Mouse (Mus musculus): Measurements from ENCODE around the gene Smok2a. TPM values are rescaled to one million over a fixed set of nuclear protein-coding genes. Genes with fewer than 3 reads are reported as not detected.
"Not testable (repeated sequence)": the region's sequence is repeated elsewhere in the genome, so short reads cannot be mapped to it uniquely, and the experiment has no call there.

Smok2a gene
- total RNA-seq, 2 experiments from 2014 or later = not detected

GRCm38 (mm10) chr17:13214169-13214568 lies 6.8 kb upstream of the Smok2a start:
- DNase-seq (ENCODE audit: low spot score in 2 of 2) = no peak

GRCm38 (mm10) chr17:13215595-13215994 lies 5.4 kb upstream of the Smok2a start:
- DNase-seq (ENCODE audit: low spot score in 2 of 2) = no peak

DNA sequence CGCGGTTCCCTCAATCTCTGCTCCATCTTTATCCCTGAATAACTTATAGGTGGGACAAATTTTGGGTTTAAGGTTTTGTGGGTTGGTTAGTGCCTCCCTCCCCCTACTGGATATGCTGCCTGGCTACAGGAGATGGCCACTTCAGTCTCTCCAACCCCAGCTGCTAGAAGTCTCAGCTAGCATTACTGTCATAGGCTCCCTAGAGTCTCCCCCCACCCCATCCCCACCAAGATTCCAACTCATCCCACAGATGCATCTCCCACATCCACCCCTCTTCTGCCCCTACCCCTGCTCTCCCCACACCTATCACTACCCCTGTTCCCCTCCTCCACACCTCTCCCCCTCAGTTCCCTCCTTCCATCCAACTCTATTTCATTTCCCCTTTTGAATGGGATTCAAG lies 933 bp downstream of the Smok2a start:
- not testable (repeated sequence) for DNase-seq (ENCODE audit: low spot score in 2 of 2)

GRCm38 (mm10) chr17:13229957-13230356 lies 9.0 kb downstream of the Smok2a start, which contains the start of gene Smok2b:
Smok2b (plus strand) TSS chr17:13230257.
- DNase-seq (ENCODE audit: low spot score in 2 of 2) = not testable (repeated sequence)

- not testable (repeated sequence) for DNase-seq (ENCODE audit: low spot score in 2 of 2)
These were observed 18.5 kb downstream of the Smok2a start for GRCm38 (mm10) chr17:13239461-13239860.

GRCm38 (mm10) chr17:13240807-13241727 lies 20.1 kb downstream of the Smok2a start:
- not testable (repeated sequence) for DNase-seq (ENCODE audit: low spot score in 2 of 2)

DNA sequence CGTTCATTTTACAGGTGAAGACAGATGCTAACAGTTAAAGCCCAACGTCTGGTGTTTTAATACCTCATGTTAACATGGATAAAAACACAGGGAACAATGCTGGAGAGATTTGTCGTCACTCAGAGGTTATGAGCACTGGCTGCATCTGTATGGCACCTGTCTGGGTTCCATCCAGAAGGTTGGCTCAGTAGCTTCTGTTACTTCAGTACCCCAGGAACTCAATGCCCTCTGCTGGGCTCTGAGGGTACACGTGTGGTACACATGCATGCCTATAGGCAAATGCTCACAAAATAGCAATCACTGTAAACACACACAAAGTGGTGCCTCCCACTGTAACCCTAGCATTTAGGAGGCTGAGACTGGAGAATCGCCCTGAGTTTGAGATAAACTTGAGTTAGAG lies 33.8 kb downstream of the Smok2a start:
- DNase-seq (ENCODE audit: low spot score in 2 of 2) = not testable (repeated sequence)

Other genes with a start within 250 kb of the Smok2a start
- 10 to 100 TPM; 54.5 to 58.9 TPM for gene Wtap, start 227.0 kb upstream of the Smok2a start, total RNA-seq (2021)
- gene Sod2, start 214.3 kb upstream of the Smok2a start, total RNA-seq (2021) = 100 to 1,000 TPM; 272 to 273 TPM
- gene Gpr31b, start 168.9 kb upstream of the Smok2a start, total RNA-seq (2021) = not detected
- gene Tcp10b, start 160.1 kb upstream of the Smok2a start, total RNA-seq (2021) = under 1 TPM; 0.73 to 0.91 TPM
- not detected for gene Unc93a, start 89.4 kb upstream of the Smok2a start, total RNA-seq (2021)
- gene Smok2b, start 9.1 kb downstream of the Smok2a start, total RNA-seq (2021) = under 1 TPM in 1 of 2 experiments, not detected in 1; 0.21 TPM
- gene Tcp10c, start 133.4 kb downstream of the Smok2a start, total RNA-seq (2021) = under 1 TPM; 0.16 to 0.37 TPM